Mouse (Mus musculus): ENCODE measurements around the gene Ngly1.

- no peak for TF ChIP-seq CTCF (IDR thresholded peaks at IDR 0.05; ENCODE audit: borderline replicate concordance, insufficient read depth, low read depth, low read length)
- no peak for TF ChIP-seq POLR2A (IDR thresholded peaks at IDR 0.05; ENCODE audit: borderline replicate concordance, insufficient read depth, low read length)
These were observed 19.7 kb upstream of the Ngly1 start for GRCm38 (mm10) chr14:16229395-16229794.
